Mouse (Mus musculus) fibroblast of lung, adult 2 months (primary cell): ENCODE data around the gene Efhd1.

ENCODE experiments used
- DNase-seq: peaks from one replicate; pipeline ENCODE4 v3.0.0-alpha.2; 2011; ENCODE audit warnings: low read depth

Efhd1 gene

GRCm38 (mm10) chr1:87312681-87313080 is 48.5 kb downstream of the Efhd1 start:
- DNase-seq: no peak

GRCm38 (mm10) chr1:87313116-87313515 is 49.0 kb downstream of the Efhd1 start:
- no peak for DNase-seq

- DNase-seq: no peak
These were observed 49.8 kb downstream of the Efhd1 start for GRCm38 (mm10) chr1:87313843-87314570.

GRCm38 (mm10) chr1:87315431-87315830 is 51.3 kb downstream of the Efhd1 start:
- no peak for DNase-seq

- DNase-seq: peak; percentile 25
These were observed 51.7 kb downstream of the Efhd1 start for GRCm38 (mm10) chr1:87315894-87316293.

GRCm38 (mm10) chr1:87316672-87317071 is 52.5 kb downstream of the Efhd1 start:
- peak; percentile 13 for DNase-seq

GRCm38 (mm10) chr1:87321071-87321470 is 56.9 kb downstream of the Efhd1 start:
- no peak for DNase-seq

- no peak for DNase-seq
These were observed 58.6 kb downstream of the Efhd1 start for GRCm38 (mm10) chr1:87322778-87323177.

GRCm38 (mm10) chr1:87324649-87325048 is 60.5 kb downstream of the Efhd1 start:
- DNase-seq: no peak

GRCm38 (mm10) chr1:87326742-87327163 is 62.6 kb downstream of the Efhd1 start, which contains the start of gene Gigyf2:
Gigyf2 (plus strand) TSS chr1:87326998.
- peak; percentile 93 for DNase-seq

GRCm38 (mm10) chr1:87327165-87327861 is 63.1 kb downstream of the Efhd1 start:
- DNase-seq: peak; percentile 7

GRCm38 (mm10) chr1:87331774-87332173 is 67.6 kb downstream of the Efhd1 start:
- DNase-seq: no peak

GRCm38 (mm10) chr1:87350576-87350975 is 86.4 kb downstream of the Efhd1 start:
- DNase-seq: no peak

GRCm38 (mm10) chr1:87360276-87360675 is 96.1 kb downstream of the Efhd1 start:
- no peak for DNase-seq
